Mouse (Mus musculus): ENCODE measurements around the gene Tifa. TPM values are rescaled to one million over a fixed set of nuclear protein-coding genes. Genes with fewer than 3 reads are reported as not detected.

Gene Tifa
- 27.4 and 35.2 TPM in 2 replicates for polyA plus RNA-seq (2015; fragmentation: Nextera tagmentation; extraction: Ambion mirVana)

DNA sequence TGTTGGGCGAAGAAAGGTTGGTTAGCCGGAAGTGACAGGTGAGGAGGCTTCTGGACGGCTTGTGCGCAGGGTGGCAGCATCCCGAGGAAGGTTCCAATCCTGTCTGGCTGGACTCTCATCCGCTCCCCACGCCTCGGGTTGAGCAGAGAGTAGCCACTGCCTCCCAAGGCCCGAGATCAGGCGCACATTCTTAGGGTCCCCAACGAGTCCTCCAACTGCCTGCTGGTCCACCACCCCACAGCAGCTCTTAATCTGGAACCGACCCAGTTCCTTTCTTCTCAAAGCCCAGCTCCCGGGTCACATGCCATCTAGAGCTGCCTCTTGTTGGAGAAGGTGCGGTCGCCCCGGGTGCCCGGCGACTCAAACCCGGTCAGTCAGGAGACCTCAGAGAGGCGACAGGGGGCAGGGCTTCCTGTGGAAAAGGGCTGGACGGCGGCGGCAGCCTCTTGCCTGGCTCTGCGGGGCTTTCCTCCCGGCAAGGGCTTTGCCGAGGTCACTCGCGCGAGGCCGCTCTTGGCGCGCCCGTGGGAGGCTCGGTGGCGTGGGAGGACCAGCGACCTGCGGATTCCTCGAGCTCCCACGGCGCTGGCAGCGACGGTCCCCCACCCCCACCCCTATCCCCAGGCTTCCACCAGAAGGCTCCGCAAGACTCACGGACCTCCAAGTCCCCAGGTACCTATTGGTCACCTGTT lies at the start of gene Tifa:
Gene Tifa, plus strand, starts transcription at position 306 of the 692 bp plus-strand sequence.
- H3K9me3 ChIP-seq (ENCODE audit: control insufficient read depth, low read length) = no peaks in the 10 kb centered on the region
- ATAC-seq = peak; percentile 57
- peak within 1 kb of the TSS; percentile 78 for H3K27ac ChIP-seq (ENCODE audit: low read length)
- under 1% methylated on average over 44 of the region's 44 CpGs for WGBS
- no peaks in the 10 kb centered on the region for H3K27me3 ChIP-seq (replicated peaks; ENCODE audit: control insufficient read depth, insufficient read depth, low read length)
- H3K36me3 ChIP-seq (ENCODE audit: control insufficient read depth, insufficient read depth, low read length) = 0 out of 2 replicates have a peak, but pooled peaks cover 3% of the 10 kb centered on the region
- H3K4me2 ChIP-seq (ENCODE audit: low read depth, low read length) = peak within 1 kb of the TSS; percentile 90
- peak within 1 kb of the TSS; percentile 77 for H3K4me3 ChIP-seq (ENCODE audit: low read length)
- H3K9ac ChIP-seq (ENCODE audit: low read depth, low read length) = peak within 1 kb of the TSS; percentile 81
- peaks cover 6% of the 10 kb centered on the region; the same call in 1 of the 2 replicates for H3K4me1 ChIP-seq (ENCODE audit: control insufficient read depth, insufficient read depth, low read length)

DNA sequence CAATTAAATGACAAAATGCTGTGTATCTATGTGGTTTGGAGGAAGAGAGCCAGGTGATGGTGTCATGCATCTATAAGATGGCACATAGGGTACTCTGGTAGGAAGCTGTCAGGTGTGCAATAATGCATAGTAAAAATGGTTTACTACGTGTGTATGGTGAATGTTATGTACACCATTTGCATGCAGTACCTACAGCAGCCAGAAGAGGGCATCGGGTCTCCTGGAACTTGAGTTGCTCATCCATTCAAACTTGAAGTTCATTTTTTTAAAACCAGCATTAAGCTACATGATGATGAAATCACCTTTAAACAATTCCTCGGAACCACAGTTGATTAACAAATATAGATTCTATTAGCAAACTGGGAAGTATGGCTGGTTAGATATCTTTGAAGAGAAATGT lies 48.1 kb upstream of the Tifa start:
- H3K4me1 ChIP-seq (ENCODE audit: control insufficient read depth, insufficient read depth, low read length) = no peaks in the 10 kb centered on the region
- H3K9ac ChIP-seq (ENCODE audit: low read depth, low read length) = no peak overlapping the region
- 97% methylated on average over 3 of the region's 3 CpGs for WGBS
- no peaks in the 10 kb centered on the region for H3K36me3 ChIP-seq (ENCODE audit: control insufficient read depth, insufficient read depth, low read length)
- ATAC-seq = no peak
- H3K27me3 ChIP-seq (replicated peaks; ENCODE audit: control insufficient read depth, insufficient read depth, low read length) = no peaks in the 10 kb centered on the region
- H3K4me3 ChIP-seq (ENCODE audit: low read length) = no peak overlapping the region
- H3K9me3 ChIP-seq (ENCODE audit: control insufficient read depth, low read length) = no peaks in the 10 kb centered on the region
- no peak overlapping the region for H3K4me2 ChIP-seq (ENCODE audit: low read depth, low read length)
- no peak overlapping the region for H3K27ac ChIP-seq (ENCODE audit: low read length)

DNA sequence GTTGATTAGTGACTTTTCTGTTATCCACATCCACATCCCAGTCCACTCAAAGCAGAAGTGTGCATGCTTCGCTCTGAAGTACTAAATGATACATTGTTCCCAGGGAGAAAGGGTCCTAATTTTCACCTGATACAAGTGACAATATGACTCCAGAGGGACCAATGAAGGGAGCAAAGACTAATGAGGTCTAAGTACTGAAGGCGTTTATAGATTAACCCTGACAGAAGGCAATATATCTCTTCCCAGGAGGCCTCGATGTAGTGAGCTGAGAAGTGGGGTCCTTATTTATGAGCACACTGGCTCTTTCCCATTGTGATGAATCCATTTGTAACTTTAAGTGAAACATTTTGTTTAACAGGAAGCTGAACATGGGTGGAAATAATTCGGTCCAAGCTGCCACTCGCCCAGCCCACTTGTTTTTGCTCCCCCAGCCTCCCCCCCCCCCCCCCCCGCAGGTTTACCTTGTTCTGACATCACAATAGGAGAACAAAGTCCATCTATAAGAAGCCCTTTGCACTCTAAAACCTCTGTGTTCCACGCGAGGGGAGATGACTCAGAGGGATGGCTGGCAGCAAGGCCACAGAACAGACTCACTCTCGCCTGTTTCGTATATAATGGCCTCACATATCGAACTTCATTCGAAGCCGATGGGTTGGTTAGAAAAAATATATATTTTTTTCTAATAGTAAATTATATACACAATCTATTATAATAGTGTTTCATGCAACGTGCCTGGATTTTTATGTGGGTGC lies 45.8 kb upstream of the Tifa start:
- Histone ChIP-seq H3K9ac (ENCODE audit: low read depth, low read length) (no peak overlapping the region), H3K4me3 (ENCODE audit: low read length) (no peak overlapping the region), H3K27me3 (replicated peaks; ENCODE audit: control insufficient read depth, insufficient read depth, low read length) (0 out of 2 replicates have a peak, but pooled peaks cover 9% of the 10 kb centered on the region), H3K9me3 (ENCODE audit: control insufficient read depth, low read length) (no peaks in the 10 kb centered on the region), H3K4me2 (ENCODE audit: low read depth, low read length) (no peak overlapping the region), H3K27ac (ENCODE audit: low read length) (no peak overlapping the region), H3K36me3 (ENCODE audit: control insufficient read depth, insufficient read depth, low read length) (no peaks in the 10 kb centered on the region), H3K4me1 (ENCODE audit: control insufficient read depth, insufficient read depth, low read length) (no peaks in the 10 kb centered on the region)
- 72% methylated on average over 13 of the region's 14 CpGs for WGBS
- ATAC-seq = peak; percentile 80

DNA sequence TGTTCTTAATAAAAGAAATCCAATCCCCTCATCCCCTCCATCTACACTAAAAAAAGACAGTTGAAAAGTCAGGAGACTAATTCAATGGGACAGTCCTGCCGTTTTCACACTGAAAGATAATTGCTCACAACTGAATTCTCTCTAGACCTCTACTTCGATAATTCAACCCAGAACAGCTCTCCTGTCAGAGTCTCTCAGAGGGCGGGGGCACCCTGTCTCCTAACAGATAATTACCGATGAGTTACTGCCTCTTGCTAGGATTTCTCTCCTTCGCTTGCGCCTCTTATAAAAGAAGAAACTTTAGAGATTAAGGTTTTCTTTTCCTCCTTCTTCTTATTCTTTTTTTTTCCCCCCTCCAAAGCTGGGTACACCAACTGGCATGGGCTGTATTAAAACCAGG lies 44.1 kb upstream of the Tifa start:
- ATAC-seq = no peak
- H3K4me2 ChIP-seq (ENCODE audit: low read depth, low read length) = no peak overlapping the region
- no peaks in the 10 kb centered on the region for H3K9me3 ChIP-seq (ENCODE audit: control insufficient read depth, low read length)
- no peaks in the 10 kb centered on the region for H3K4me1 ChIP-seq (ENCODE audit: control insufficient read depth, insufficient read depth, low read length)
- 26% methylated on average over 6 of the region's 6 CpGs for WGBS
- no peak overlapping the region for H3K27ac ChIP-seq (ENCODE audit: low read length)
- H3K36me3 ChIP-seq (ENCODE audit: control insufficient read depth, insufficient read depth, low read length) = no peaks in the 10 kb centered on the region
- H3K27me3 ChIP-seq (replicated peaks; ENCODE audit: control insufficient read depth, insufficient read depth, low read length) = 0 out of 2 replicates have a peak, but pooled peaks cover 12% of the 10 kb centered on the region
- H3K9ac ChIP-seq (ENCODE audit: low read depth, low read length) = no peak overlapping the region
- no peak overlapping the region for H3K4me3 ChIP-seq (ENCODE audit: low read length)

DNA sequence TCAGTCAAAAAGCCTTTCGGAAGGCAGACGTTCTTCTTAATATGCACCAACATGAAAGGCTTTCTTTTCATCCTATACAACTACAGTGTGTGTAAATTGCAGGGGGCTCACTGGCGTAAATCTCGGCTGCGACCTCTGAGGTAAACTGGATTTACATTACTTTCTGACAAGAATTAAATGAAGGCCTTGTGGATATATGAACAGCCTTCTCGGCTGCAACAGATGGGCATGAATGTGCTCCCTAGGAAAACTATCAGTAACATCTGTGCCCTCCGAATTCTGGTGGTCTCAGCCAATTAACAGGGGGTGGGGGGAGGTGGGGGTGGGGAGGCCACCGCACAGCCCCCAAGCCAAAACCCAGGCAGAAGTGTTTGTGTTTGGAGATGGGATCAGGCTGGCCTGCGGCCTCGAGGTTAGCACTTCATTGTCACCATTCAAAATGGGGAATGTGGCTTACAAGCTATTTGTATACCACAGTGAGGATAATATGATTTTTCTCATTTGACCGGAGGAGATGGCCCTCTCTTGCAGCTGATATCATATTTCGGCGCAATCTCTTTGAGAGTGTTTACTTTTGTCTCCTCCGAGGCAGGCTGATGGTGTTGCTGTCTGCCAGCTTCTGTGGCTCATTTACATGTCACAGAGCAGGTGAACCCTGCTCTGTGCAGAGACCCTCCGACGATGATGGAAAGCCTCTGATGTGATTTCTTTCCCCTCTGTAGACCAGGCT lies 43.5 kb upstream of the Tifa start:
- Histone ChIP-seq H3K27ac (ENCODE audit: low read length) (no peak overlapping the region), H3K9me3 (ENCODE audit: control insufficient read depth, low read length) (no peaks in the 10 kb centered on the region), H3K4me1 (ENCODE audit: control insufficient read depth, insufficient read depth, low read length) (no peaks in the 10 kb centered on the region), H3K4me2 (ENCODE audit: low read depth, low read length) (no peak overlapping the region), H3K36me3 (ENCODE audit: control insufficient read depth, insufficient read depth, low read length) (no peaks in the 10 kb centered on the region), H3K27me3 (replicated peaks; ENCODE audit: control insufficient read depth, insufficient read depth, low read length) (0 out of 2 replicates have a peak, but pooled peaks cover 12% of the 10 kb centered on the region), H3K9ac (ENCODE audit: low read depth, low read length) (no peak overlapping the region), H3K4me3 (ENCODE audit: low read length) (no peak overlapping the region)
- ATAC-seq = no peak
- WGBS = 23% methylated on average over 16 of the region's 16 CpGs

DNA sequence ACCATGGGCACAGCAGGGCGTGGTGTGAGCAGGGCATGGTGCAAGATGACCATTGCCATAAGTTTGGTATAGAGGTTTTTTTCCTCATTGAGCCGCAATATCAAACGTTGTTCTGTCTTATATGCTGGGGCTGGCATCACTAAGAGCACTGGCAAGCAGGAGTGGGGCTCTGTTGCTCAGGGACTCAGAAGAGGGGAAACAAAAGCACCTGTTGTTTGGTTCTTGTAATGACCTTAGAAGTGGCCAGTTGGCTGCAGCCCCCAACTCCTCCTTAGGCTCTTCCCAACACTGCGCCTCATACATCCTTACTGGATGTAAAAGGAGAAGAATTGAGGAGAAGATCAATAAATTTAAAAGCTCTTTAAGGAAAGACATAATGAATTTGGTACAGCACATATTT lies 41.0 kb upstream of the Tifa start:
- Histone ChIP-seq H3K4me2 (ENCODE audit: low read depth, low read length) (no peak overlapping the region), H3K9me3 (ENCODE audit: control insufficient read depth, low read length) (no peaks in the 10 kb centered on the region), H3K36me3 (ENCODE audit: control insufficient read depth, insufficient read depth, low read length) (no peaks in the 10 kb centered on the region), H3K27me3 (replicated peaks; ENCODE audit: control insufficient read depth, insufficient read depth, low read length) (0 out of 2 replicates have a peak, but pooled peaks cover 12% of the 10 kb centered on the region), H3K9ac (ENCODE audit: low read depth, low read length) (no peak overlapping the region), H3K4me3 (ENCODE audit: low read length) (no peak overlapping the region), H3K27ac (ENCODE audit: low read length) (no peak overlapping the region), H3K4me1 (ENCODE audit: control insufficient read depth, insufficient read depth, low read length) (no peaks in the 10 kb centered on the region)
- WGBS = 60% methylated on average over 4 of the region's 4 CpGs
- no peak for ATAC-seq

DNA sequence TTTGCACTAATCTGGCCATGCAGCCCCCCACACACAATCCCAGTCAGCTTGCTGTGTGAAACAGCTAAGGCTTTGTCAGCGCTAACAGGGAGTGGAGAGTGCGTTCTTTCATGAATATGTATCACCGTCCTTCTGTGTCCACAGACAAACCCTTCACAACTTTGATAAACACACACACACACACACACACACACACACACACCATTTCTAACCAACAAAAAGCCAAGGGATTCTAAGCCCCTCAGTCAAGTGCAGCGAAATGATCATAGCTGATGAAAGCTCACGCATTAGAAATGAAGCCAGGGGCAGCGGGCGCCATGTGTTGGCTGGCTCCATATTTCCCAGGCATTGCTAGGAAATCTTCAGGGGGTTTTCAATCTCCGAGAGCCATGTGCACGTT lies 40.3 kb upstream of the Tifa start:
- 38% methylated on average over 9 of the region's 9 CpGs for WGBS
- Histone ChIP-seq H3K4me2 (ENCODE audit: low read depth, low read length) (no peak overlapping the region), H3K27me3 (replicated peaks; ENCODE audit: control insufficient read depth, insufficient read depth, low read length) (0 out of 2 replicates have a peak, but pooled peaks cover 12% of the 10 kb centered on the region), H3K36me3 (ENCODE audit: control insufficient read depth, insufficient read depth, low read length) (no peaks in the 10 kb centered on the region), H3K9ac (ENCODE audit: low read depth, low read length) (no peak overlapping the region), H3K4me1 (ENCODE audit: control insufficient read depth, insufficient read depth, low read length) (no peaks in the 10 kb centered on the region), H3K4me3 (ENCODE audit: low read length) (no peak overlapping the region), H3K27ac (ENCODE audit: low read length) (no peak overlapping the region), H3K9me3 (ENCODE audit: control insufficient read depth, low read length) (no peaks in the 10 kb centered on the region)
- no peak for ATAC-seq

DNA sequence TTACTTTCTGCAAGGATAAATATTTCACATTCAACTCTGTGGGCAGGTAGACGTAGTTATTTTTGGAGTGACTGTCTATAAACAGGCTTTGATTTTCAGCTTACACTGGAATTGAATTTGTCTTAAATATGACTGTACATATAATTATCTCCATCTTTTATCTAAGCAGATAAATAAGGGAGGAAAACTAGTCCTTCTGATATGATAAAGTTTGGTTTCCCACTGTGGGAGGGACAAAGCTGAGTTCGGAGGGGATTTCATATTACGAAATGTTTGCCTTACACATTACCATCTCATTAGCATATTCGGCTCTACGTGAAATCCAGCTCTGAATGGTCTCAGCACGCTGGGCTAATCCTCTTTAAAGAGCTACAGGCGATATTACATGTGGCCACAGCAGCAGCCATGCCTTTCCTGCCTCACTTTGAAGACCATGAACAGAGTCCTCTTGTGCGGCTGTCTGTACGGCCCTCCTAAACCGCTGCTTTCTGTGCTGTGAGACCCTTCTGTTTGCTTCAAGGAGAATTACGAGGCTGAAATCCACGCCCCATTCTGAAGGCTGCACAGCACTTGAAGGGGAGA lies 39.5 kb upstream of the Tifa start:
- H3K4me3 ChIP-seq (ENCODE audit: low read length) = no peak overlapping the region
- H3K9me3 ChIP-seq (ENCODE audit: control insufficient read depth, low read length) = no peaks in the 10 kb centered on the region
- no peak for ATAC-seq
- no peak overlapping the region for H3K9ac ChIP-seq (ENCODE audit: low read depth, low read length)
- 0 out of 2 replicates have a peak, but pooled peaks cover 12% of the 10 kb centered on the region for H3K27me3 ChIP-seq (replicated peaks; ENCODE audit: control insufficient read depth, insufficient read depth, low read length)
- H3K27ac ChIP-seq (ENCODE audit: low read length) = no peak overlapping the region
- H3K36me3 ChIP-seq (ENCODE audit: control insufficient read depth, insufficient read depth, low read length) = no peaks in the 10 kb centered on the region
- peak overlapping the region; percentile 9; the same call in 1 of the 2 replicates for H3K4me2 ChIP-seq (ENCODE audit: low read depth, low read length)
- no peaks in the 10 kb centered on the region for H3K4me1 ChIP-seq (ENCODE audit: control insufficient read depth, insufficient read depth, low read length)
- WGBS = 20% methylated on average over 12 of the region's 12 CpGs

DNA sequence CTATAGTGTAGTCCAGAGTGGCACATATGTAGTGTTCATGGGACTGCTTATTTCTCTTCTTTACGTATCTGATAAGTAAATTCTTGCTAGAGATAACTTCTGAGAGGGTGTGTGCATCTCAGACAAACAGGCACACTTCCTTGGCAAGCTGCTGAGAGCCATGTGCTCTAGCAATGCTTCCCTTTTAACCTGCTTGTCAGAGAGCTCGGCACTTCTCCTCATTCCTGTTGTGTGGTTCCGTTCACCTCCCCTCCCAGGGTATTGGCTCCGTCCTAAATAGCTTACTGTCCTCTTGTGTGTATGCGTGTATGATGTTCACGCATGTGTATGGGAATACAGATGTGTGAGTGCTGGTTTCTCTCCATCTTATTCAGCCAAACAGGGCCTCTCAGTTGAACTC lies 33.1 kb upstream of the Tifa start:
- no peak overlapping the region for H3K27ac ChIP-seq (ENCODE audit: low read length)
- H3K27me3 ChIP-seq (replicated peaks; ENCODE audit: control insufficient read depth, insufficient read depth, low read length) = no peaks in the 10 kb centered on the region
- H3K9ac ChIP-seq (ENCODE audit: low read depth, low read length) = no peak overlapping the region
- H3K4me2 ChIP-seq (ENCODE audit: low read depth, low read length) = no peak overlapping the region
- H3K4me3 ChIP-seq (ENCODE audit: low read length) = no peak overlapping the region
- no peaks in the 10 kb centered on the region for H3K4me1 ChIP-seq (ENCODE audit: control insufficient read depth, insufficient read depth, low read length)
- no peak for ATAC-seq
- WGBS = 87% methylated on average over 6 of the region's 6 CpGs
- H3K9me3 ChIP-seq (ENCODE audit: control insufficient read depth, low read length) = no peaks in the 10 kb centered on the region
- H3K36me3 ChIP-seq (ENCODE audit: control insufficient read depth, insufficient read depth, low read length) = no peaks in the 10 kb centered on the region

Measured in intestine, embryonic 16.5 days (tissue).